Mouse (Mus musculus) embryonic facial prominence, embryonic 13.5 days (tissue): Measurements from ENCODE around the gene Serinc5. TPM values are rescaled to one million over a fixed set of nuclear protein-coding genes. Genes with fewer than 3 reads are reported as not detected.
"Not testable (repeated sequence)": the region's sequence is repeated elsewhere in the genome, so short reads cannot be mapped to it uniquely, and the experiment has no call there.

ENCODE experiments used
- ATAC-seq: fragments of 200-750 bp; cut with Nextera tagmentation; 2 replicates; pipeline ENCODE4 v1.8.0; 2017; ENCODE audit warnings: low read depth; ENCODE audit not compliant: insufficient number of reproducible peaks, insufficient read depth, low FRiP score, low TSS enrichment
- H3K27ac ChIP-seq: fragments of 300-500 bp; sonication (generic); 2 replicates; pipeline ENCODE4 v1.5.1; 2015; ENCODE audit warnings: moderate library complexity, mild to moderate bottlenecking, inconsistent platforms
- H3K27me3 ChIP-seq: fragments of 300-500 bp; sonication (generic); 2 replicates; pipeline ENCODE4 v1.6.1; 2015; ENCODE audit warnings: mild to moderate bottlenecking, inconsistent platforms
- H3K36me3 ChIP-seq: fragments of 300-500 bp; sonication (generic); 2 replicates; pipeline ENCODE4 v1.6.1; 2015; ENCODE audit warnings: mild to moderate bottlenecking, inconsistent platforms
- H3K4me1 ChIP-seq: fragments of 300-500 bp; sonication (generic); 2 replicates; pipeline ENCODE4 v1.6.1; 2015; ENCODE audit warnings: inconsistent platforms
- H3K4me2 ChIP-seq: fragments of 300-500 bp; sonication (generic); 2 replicates; pipeline ENCODE4 v1.6.1; 2015; ENCODE audit warnings: moderate library complexity, mild to moderate bottlenecking, inconsistent platforms
- H3K4me3 ChIP-seq: fragments of 300-500 bp; sonication (generic); 2 replicates; pipeline ENCODE4 v1.5.1; 2015; ENCODE audit warnings: mild to moderate bottlenecking, inconsistent platforms
- H3K9ac ChIP-seq: fragments of 300-500 bp; sonication (generic); 2 replicates; pipeline ENCODE4 v1.6.1; 2015; ENCODE audit warnings: mild to moderate bottlenecking, inconsistent platforms
- H3K9me3 ChIP-seq: fragments of 300-500 bp; sonication (generic); 2 replicates; pipeline ENCODE4 v1.6.1; 2016; ENCODE audit warnings: inconsistent platforms
- WGBS: fragments of 180-500 bp; shearing (Covaris S2); methylation state at CpG from one replicate; pipeline ENCODE4 v1.1.7; 2015; ENCODE audit warnings: mixed read lengths; 5-methylcytosine and 5-hydroxymethylcytosine counted together
- polyA plus RNA-seq: library from polyadenylated mRNA; unstranded; fragments of >200 nt; fragmentation: Nextera tagmentation; extraction: Ambion mirVana; gene quantifications from 2 replicates; pipeline ENCODE4 v1.2.1, GENCODE M21; 2015

The Serinc5 gene
- polyA plus RNA-seq, 1 experiment from 2014 or later = 9.4 TPM

DNA sequence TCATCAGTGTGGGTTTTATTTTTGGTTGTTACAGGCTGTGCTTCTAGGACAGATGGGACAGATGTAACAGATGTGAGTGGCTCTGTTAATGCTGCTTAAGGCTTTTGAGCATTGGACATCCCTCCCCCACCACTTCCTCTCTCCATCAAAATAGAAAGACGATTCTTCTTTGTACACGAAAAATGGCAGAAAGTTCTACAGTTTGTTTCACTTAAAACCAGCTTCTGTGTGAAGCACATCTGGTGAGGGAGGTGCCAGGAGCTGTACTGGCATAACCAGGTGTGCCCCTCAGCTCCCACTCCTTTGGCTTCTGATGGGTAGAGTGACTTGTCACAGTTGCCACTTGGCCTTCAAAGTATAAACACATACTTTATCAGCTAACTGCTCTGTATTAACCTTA, 63.8 kb downstream of the Serinc5 start:
- Histone ChIP-seq H3K4me3 (no peak overlapping the region), H3K9me3 (no peaks in the 10 kb centered on the region), H3K27me3 (no peaks in the 10 kb centered on the region), H3K4me2 (no peak overlapping the region), H3K4me1 (peaks cover 44% of the 10 kb centered on the region), H3K36me3 (no peaks in the 10 kb centered on the region), H3K27ac (peak overlapping the region; percentile 41), H3K9ac (no peak overlapping the region)
- 26% methylated on average over 2 of the region's 2 CpGs for WGBS
- no peak for ATAC-seq

DNA sequence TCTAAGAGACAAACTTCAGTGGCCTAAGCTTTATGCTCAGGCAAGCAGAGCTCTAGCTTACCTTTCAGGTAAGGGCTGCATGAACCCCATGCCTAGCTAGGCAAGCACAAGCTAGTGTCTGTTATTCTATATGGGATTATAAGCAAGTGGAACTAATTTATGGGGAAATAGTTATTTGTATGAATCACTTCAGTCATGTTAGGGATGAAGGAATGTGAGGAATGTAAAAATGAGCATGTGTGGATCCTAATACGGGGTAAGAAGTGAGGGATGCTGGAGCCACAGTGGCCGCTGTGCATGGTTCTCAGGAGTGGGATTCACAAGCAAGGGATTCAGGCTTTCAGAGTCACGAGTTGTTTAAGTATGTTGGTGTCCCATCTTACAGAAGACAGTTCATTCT, 64.4 kb downstream of the Serinc5 start:
- H3K9ac ChIP-seq = no peak overlapping the region
- H3K27ac ChIP-seq = peak overlapping the region; percentile 41
- no peak overlapping the region for H3K4me2 ChIP-seq
- WGBS = 25% methylated on average over 3 of the region's 3 CpGs
- H3K9me3 ChIP-seq = no peaks in the 10 kb centered on the region
- ATAC-seq = no peak
- H3K4me3 ChIP-seq = no peak overlapping the region
- no peaks in the 10 kb centered on the region for H3K27me3 ChIP-seq
- no peaks in the 10 kb centered on the region for H3K36me3 ChIP-seq
- H3K4me1 ChIP-seq = peaks cover 44% of the 10 kb centered on the region

DNA sequence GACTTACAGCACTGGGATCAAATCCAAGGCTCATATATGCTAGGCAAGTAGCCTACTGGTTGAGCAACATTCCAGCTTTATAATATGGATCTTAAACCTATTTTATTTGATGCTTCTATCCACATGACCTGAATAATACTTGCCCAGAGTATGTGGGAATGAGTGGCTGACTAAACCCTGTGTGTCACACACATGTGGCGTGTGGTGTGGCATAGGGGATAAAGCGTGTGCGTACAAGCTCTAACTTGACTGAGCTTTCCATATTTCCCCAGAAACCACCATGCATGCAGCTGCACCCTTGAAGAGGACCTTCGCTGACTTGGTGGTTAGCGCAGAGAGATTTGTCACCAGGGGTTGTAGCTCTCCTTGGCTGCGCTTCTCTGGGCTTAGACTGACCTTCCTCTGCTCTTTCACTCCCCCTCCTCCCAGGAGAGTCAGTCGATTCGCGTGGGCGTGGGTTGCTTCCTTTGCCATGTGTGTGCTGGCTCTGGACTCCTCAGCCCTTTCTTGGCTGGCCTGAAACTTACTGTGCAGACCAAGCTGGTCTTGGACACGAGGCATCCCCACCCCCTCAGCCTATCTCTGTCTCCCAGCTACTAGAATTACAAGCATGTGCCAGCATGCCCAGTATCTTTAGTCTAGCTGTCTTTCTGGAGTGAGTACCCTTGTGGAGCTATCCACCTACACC, 65.2 kb downstream of the Serinc5 start:
- no peak overlapping the region for H3K9ac ChIP-seq
- H3K4me1 ChIP-seq = peaks cover 44% of the 10 kb centered on the region
- H3K4me3 ChIP-seq = no peak overlapping the region
- WGBS = 68% methylated on average over 11 of the region's 11 CpGs
- H3K27me3 ChIP-seq = no peaks in the 10 kb centered on the region
- no peak overlapping the region for H3K4me2 ChIP-seq
- peak overlapping the region; percentile 75; the same call in 1 of the 2 replicates for H3K27ac ChIP-seq
- peak; percentile 39; the same call in 1 of the 2 replicates for ATAC-seq
- H3K36me3 ChIP-seq = no peaks in the 10 kb centered on the region
- H3K9me3 ChIP-seq = no peaks in the 10 kb centered on the region

DNA sequence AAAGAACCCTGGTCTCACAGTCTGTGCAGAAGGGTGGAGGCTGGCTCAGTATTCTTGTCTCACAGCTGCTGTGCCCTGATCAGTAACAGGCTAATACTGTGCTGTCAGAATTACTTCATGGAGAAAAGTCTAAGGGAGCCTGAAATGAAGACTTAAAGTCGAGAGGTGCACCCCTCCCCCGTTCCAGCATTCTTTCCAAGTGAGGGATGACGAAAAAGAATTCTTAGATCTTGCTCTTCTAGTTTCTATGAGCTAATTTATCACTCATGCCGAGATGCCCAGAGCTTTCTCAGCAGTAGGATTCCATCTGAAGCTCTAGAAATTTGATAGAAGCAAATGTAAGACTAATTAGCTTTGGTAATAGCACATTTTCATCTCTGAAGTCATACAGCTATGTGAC, 66.8 kb downstream of the Serinc5 start:
- 32% methylated on average over 4 of the region's 4 CpGs for WGBS
- H3K27ac ChIP-seq = no peak overlapping the region; the same call in 1 of the 2 replicates
- no peak for ATAC-seq

DNA sequence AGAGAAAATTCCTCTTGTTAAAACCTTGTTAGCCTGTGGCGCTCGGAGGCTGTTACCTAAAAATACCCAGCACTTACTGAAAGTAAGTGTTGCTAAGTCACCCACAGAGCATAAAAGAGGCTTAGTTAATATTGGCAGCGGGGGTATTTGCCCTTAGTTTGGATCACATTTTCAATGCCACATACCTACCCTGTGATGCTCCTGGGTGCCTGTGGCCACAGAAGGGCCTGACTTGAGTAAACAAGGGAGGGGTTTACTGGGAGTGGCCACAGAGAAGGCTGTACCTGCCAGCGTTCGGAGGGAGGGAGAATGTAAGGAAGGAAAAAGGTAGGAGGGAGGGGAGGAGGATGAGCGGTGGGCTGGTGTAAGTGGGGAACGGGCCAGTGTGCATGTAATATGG, 68.8 kb downstream of the Serinc5 start:
- no peaks in the 10 kb centered on the region for H3K9me3 ChIP-seq
- H3K4me2 ChIP-seq = no peak overlapping the region
- no peak for ATAC-seq
- 86% methylated on average over 7 of the region's 7 CpGs for WGBS
- no peaks in the 10 kb centered on the region for H3K27me3 ChIP-seq
- H3K4me1 ChIP-seq = peaks cover 46% of the 10 kb centered on the region
- no peak overlapping the region for H3K27ac ChIP-seq
- no peaks in the 10 kb centered on the region for H3K36me3 ChIP-seq
- no peak overlapping the region for H3K4me3 ChIP-seq
- no peak overlapping the region for H3K9ac ChIP-seq

More for the DNA sequence above, 66.8 kb downstream of the Serinc5 start:
- H3K27me3 ChIP-seq = no peaks in the 10 kb centered on the region
- H3K9ac ChIP-seq = no peak overlapping the region
- H3K9me3 ChIP-seq = no peaks in the 10 kb centered on the region
- H3K4me2 ChIP-seq = no peak overlapping the region
- H3K36me3 ChIP-seq = no peaks in the 10 kb centered on the region
- no peak overlapping the region for H3K4me3 ChIP-seq
- H3K4me1 ChIP-seq = peaks cover 44% of the 10 kb centered on the region

DNA sequence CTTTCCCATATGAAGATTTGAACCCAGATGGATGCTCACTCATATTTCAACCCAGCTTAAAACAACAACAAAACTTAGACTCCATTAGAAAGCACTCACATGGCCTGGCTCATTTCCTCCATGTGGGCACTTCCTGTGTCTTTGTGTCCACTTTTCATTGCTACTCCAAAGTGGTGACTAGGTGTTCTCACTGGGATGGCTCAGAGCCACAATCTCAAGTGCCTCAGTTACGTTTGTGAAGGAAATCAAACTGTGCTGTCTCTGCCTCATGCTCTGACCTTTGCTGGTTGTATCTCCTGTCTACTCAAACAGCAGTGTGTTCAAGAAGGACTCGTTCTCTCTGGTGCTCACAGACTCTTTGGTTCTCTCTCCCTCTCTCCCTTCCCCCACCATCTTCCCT, 70.7 kb downstream of the Serinc5 start:
- 81% methylated on average over 2 of the region's 2 CpGs for WGBS
- H3K27me3 ChIP-seq = no peaks in the 10 kb centered on the region
- H3K27ac ChIP-seq = no peak overlapping the region
- H3K4me1 ChIP-seq = peaks cover 32% of the 10 kb centered on the region
- no peaks in the 10 kb centered on the region for H3K9me3 ChIP-seq
- peaks cover 12% of the 10 kb centered on the region; the same call in 1 of the 2 replicates for H3K36me3 ChIP-seq
- no peak overlapping the region for H3K4me2 ChIP-seq
- no peak for ATAC-seq
- H3K4me3 ChIP-seq = no peak overlapping the region
- no peak overlapping the region for H3K9ac ChIP-seq

DNA sequence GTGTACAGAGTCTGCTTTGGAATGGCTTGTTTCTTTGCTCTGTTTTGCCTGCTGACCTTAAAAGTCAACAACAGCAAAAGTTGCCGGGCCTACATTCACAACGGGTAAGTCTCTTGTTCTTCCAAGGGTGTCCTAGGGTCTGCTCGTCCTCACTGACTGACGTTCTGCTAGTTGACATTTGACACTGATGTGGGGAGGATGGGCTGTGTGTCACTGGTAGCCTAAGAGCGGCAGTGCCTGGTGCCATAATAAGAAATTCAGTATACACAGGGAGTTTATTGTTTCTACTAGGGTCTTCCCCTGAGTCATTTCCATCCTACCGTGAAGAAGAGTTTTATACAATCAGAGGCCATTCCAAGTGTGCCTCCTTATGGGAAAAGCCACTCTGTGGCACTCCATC, 71.9 kb downstream of the Serinc5 start:
- WGBS = 30% methylated on average over 6 of the region's 6 CpGs
- peaks cover 13% of the 10 kb centered on the region; the same call in 1 of the 2 replicates for H3K36me3 ChIP-seq
- H3K4me1 ChIP-seq = peaks cover 27% of the 10 kb centered on the region
- ATAC-seq = no peak
- no peaks in the 10 kb centered on the region for H3K9me3 ChIP-seq
- no peak overlapping the region for H3K9ac ChIP-seq
- no peak overlapping the region for H3K4me2 ChIP-seq
- no peak overlapping the region for H3K4me3 ChIP-seq
- no peak overlapping the region for H3K27ac ChIP-seq
- no peaks in the 10 kb centered on the region for H3K27me3 ChIP-seq

DNA sequence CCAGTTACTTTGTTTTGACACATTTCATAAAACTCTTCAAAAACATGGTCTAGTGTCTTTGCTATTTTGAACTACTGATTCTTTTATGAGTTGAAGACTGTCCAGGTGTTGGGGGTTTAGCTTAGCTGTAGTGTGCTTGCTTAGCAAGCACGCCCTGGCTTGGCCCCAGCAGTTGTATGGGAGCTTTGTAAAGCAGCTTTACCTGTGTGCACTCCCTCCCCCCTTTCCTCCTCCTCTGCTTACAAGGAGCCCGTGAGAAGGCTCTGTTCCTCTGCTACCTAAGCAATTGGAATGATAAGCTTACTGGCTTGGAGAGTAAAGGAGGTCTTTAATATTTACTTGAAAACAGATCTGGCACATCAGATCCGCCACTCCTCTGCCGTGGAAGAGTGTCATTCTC, 72.6 kb downstream of the Serinc5 start:
- H3K27me3 ChIP-seq = no peaks in the 10 kb centered on the region
- WGBS = 55% methylated on average over 4 of the region's 4 CpGs
- H3K4me3 ChIP-seq = no peak overlapping the region
- ATAC-seq = no peak
- no peak overlapping the region for H3K9ac ChIP-seq
- 0 out of 2 replicates have a peak overlapping the region, but pooled peaks have one; percentile 3 for H3K27ac ChIP-seq
- no peak overlapping the region for H3K4me2 ChIP-seq
- H3K4me1 ChIP-seq = peaks cover 21% of the 10 kb centered on the region
- no peaks in the 10 kb centered on the region for H3K9me3 ChIP-seq
- peaks cover 19% of the 10 kb centered on the region; the same call in 1 of the 2 replicates for H3K36me3 ChIP-seq

DNA sequence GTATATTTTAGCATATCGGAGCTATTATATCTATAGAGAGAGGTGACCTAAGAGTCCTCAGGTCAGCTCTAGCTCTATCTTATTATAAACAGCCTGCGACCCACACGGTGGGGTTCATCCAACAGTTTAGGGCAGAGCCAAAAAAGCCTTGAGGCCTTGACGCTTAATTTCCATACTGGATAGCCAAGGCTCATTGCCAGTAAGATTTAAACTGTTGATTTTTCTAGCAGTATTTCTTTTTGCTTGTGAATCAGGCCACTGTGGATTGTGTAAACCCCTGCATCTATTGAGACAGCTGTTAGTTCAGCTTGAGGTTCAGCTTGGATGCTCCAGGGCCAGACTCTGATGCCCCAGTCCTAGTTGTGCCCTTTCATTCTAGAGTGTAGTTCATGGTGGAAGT, 73.4 kb downstream of the Serinc5 start:
- ATAC-seq = no peak
- peaks cover 25% of the 10 kb centered on the region; the same call in 1 of the 2 replicates for H3K36me3 ChIP-seq
- H3K9me3 ChIP-seq = no peaks in the 10 kb centered on the region
- 85% methylated on average over 4 of the region's 4 CpGs for WGBS
- no peak overlapping the region for H3K27ac ChIP-seq
- peaks cover 14% of the 10 kb centered on the region for H3K4me1 ChIP-seq
- H3K27me3 ChIP-seq = no peaks in the 10 kb centered on the region
- H3K4me2 ChIP-seq = no peak overlapping the region
- no peak overlapping the region for H3K9ac ChIP-seq
- no peak overlapping the region for H3K4me3 ChIP-seq

DNA sequence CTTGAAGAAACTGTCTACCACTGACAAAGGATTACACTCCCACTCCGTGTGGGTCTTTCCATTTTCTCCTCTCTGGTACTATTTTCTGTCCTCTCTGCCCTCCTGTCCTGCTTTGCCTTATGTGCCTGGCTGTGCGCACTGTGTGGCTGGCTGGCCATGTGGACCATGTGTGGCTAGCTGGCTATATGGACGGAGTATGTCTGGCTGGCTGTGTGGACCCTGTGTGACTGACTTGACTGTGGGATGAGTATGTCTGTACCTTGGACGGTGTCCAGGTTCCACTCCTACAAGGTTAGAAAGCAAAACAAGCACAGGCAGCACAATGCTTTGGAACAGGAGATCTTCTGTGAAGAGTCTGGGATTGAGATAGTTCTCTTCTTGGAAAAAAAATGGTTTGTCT, 74.4 kb downstream of the Serinc5 start:
- Histone ChIP-seq H3K27me3 (no peaks in the 10 kb centered on the region), H3K9me3 (no peaks in the 10 kb centered on the region), H3K9ac (no peak overlapping the region), H3K4me2 (no peak overlapping the region), H3K36me3 (peaks cover 25% of the 10 kb centered on the region; the same call in 1 of the 2 replicates), H3K27ac (no peak overlapping the region), H3K4me1 (peaks cover 14% of the 10 kb centered on the region), H3K4me3 (no peak overlapping the region)
- no peak for ATAC-seq
- WGBS = 92% methylated on average over 4 of the region's 4 CpGs

DNA sequence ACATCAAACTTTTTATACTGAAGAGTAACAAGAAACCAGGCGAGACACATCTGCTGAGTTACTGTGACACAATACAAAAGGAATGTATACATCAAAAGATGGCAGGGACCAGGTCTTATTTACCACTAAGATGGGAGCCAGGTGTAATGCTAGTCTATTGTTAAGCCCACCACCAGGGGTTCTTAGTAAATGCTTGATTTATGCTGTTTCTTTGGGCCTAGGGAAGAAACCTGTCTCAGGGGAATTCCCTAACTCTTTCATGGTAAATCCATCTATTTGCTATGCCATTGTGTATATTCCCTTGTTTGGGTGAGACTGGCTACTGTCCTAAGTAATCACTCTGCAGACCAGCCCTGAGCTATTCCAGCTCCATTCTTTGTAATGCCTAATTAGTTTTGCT, 76.3 kb downstream of the Serinc5 start:
- not testable (repeated sequence) for H3K4me3 ChIP-seq, H3K9ac ChIP-seq, H3K27ac ChIP-seq, H3K9me3 ChIP-seq, ATAC-seq, H3K27me3 ChIP-seq, H3K4me2 ChIP-seq
- Histone ChIP-seq H3K4me1 (peaks cover 14% of the 10 kb centered on the region), H3K36me3 (peaks cover 25% of the 10 kb centered on the region; the same call in 1 of the 2 replicates)
- 80% methylated on average over 1 of the region's 1 CpGs for WGBS

DNA sequence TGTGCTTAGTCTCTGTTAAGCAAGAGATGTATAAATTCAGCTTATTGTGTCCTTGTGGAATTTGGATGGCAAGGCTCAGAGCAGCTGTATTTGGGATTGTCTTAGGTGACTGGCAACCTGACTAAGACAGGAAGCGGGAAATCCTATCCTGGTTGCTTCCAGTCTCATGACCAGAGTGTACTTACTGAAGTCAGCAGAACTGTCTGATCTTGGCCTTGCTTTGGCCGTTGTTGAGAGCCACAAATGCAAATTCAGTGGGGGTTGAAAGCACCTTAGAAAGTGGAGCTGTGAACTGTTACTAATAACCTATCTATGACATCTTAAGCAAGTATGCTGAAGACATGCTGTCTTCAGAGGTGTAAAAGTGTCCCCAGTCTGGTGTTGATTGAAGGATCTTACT, 78.2 kb downstream of the Serinc5 start:
- H3K4me2 ChIP-seq = no peak overlapping the region
- peaks cover 25% of the 10 kb centered on the region; the same call in 1 of the 2 replicates for H3K36me3 ChIP-seq
- ATAC-seq = no peak
- H3K9me3 ChIP-seq = no peaks in the 10 kb centered on the region
- H3K27ac ChIP-seq = no peak overlapping the region
- WGBS = 87% methylated on average over 2 of the region's 2 CpGs
- no peak overlapping the region for H3K4me3 ChIP-seq
- H3K27me3 ChIP-seq = no peaks in the 10 kb centered on the region
- 0 out of 2 replicates have a peak, but pooled peaks cover 5% of the 10 kb centered on the region for H3K4me1 ChIP-seq
- H3K9ac ChIP-seq = no peak overlapping the region
